Comparison of ENCODE assay signal across 8 mouse cellular contexts in genomic region chr17:34898160-34898586, GRCm38 (mm10). TPM values are rescaled to one million over a fixed set of nuclear protein-coding genes. Genes with fewer than 3 reads are reported as not detected.
DNase-seq lines count a peak whose midpoint lies in the region; ATAC-seq lines count a peak whose summit lies in the region.

TSS of gene C2 (minus strand) at chr17:34898265.
TSS of gene Ehmt2 (plus strand) at chr17:34898469.

- ATAC-seq in activated CD4-positive, CD25-positive, alpha-beta regulatory T cell, adult 4 months, result peak; percentile 47
- ATAC-seq in common myeloid progenitor, adult 5-6 weeks (replicated peaks; ENCODE audit: low read depth, poor library complexity, severe bottlenecking), result peak; percentile 30
- peak; percentile 33 for ATAC-seq in megakaryocyte progenitor cell, adult 5-6 weeks (replicated peaks; ENCODE audit: poor library complexity)

- DNase-seq in gastrocnemius, adult 8-10 months (ENCODE audit: low spot score in 2 of 2), result peak; percentile 68 to 70
- DNase-seq in induced T-regulatory cell, adult 2 months (ENCODE audit: low read depth), result peak; percentile 83
- DNase-seq in left cerebral cortex, postnatal 10 days (ENCODE audit: extremely low spot score in 1 of 2, low spot score in 2 of 2), result peak; percentile 65 to 89
- DNase-seq in right cerebral cortex, postnatal 14 days, result peak; percentile 77
- peak; percentile 79 to 83 for DNase-seq in urinary bladder, postnatal 4 days (ENCODE audit: low spot score in 2 of 2)

- intact Hi-C loops in left cerebral cortex, postnatal 10 days (cut with DNase I), result no loop called here

RNA-seq across cellular contexts. Expression of gene C2, which starts in this region (rescaled TPM):
- polyA plus RNA-seq in activated CD4-positive, CD25-positive, alpha-beta regulatory T cell, adult 4 months (2017; shearing (Covaris generic)), result under 1 TPM in 1 of 2 experiments, not detected in 1; 0.73 TPM
- total RNA-seq in common myeloid progenitor, adult 5-6 weeks (2017), result 2.8 and 10.0 TPM in 2 replicates
- total RNA-seq in gastrocnemius, adult 8-10 months (2022), result 1 to 10 TPM in 3 of 4 experiments, under 1 TPM in 1; 0.73 to 2.3 (median 2.2) TPM
- total RNA-seq in left cerebral cortex, postnatal 10 days (2021), result 1 to 10 TPM; 2.1 to 2.9 TPM
- 5.1 and 7.8 TPM in 2 replicates for total RNA-seq in megakaryocyte progenitor cell, adult 5-6 weeks (2015)
- total RNA-seq in megakaryocyte progenitor cell, adult 5-6 weeks (2017), result 1.6 and 1.9 TPM in 2 replicates

RNA-seq across cellular contexts. Expression of gene Ehmt2, which starts in this region (rescaled TPM):
- 10 to 100 TPM; 32.8 to 37.0 TPM for polyA plus RNA-seq in activated CD4-positive, CD25-positive, alpha-beta regulatory T cell, adult 4 months (2017; shearing (Covaris generic))
- total RNA-seq in common myeloid progenitor, adult 5-6 weeks (2017), result 96.6 and 107 TPM in 2 replicates
- 10 to 100 TPM; 31.2 to 37.2 (median 33.4) TPM for total RNA-seq in gastrocnemius, adult 8-10 months (2022)
- 100 to 1,000 TPM; 174 to 181 TPM for total RNA-seq in left cerebral cortex, postnatal 10 days (2021)
- 72.4 and 73.5 TPM in 2 replicates for total RNA-seq in megakaryocyte progenitor cell, adult 5-6 weeks (2015)
- 107 and 108 TPM in 2 replicates for total RNA-seq in megakaryocyte progenitor cell, adult 5-6 weeks (2017)

Comparison
In these comparisons a context has a peak if more than half of its experiments do, and no peak if none do; other contexts are left out.
1. Peak in every context shown above with its lines: DNase-seq and ATAC-seq.